Mouse (Mus musculus) limb, embryonic 14.5 days (tissue): ENCODE results near the gene Ints5. TPM values are rescaled to one million over a fixed set of nuclear protein-coding genes. Genes with fewer than 3 reads are reported as not detected.

Experiments used
- ATAC-seq: fragments of 200-750 bp; cut with Nextera tagmentation; 2 replicates; pipeline ENCODE4 v1.8.0; 2017; ENCODE audit warnings: low read depth, moderate number of reproducible peaks, moderate TSS enrichment; ENCODE audit not compliant: low FRiP score
- DNase-seq: peaks from one replicate; pipeline ENCODE4 v3.0.0-alpha.2; 2015; ENCODE audit warnings: low spot score
- H3K27ac ChIP-seq: fragments of 300-500 bp; sonication (generic); replicated peaks from 2 replicates; pipeline ENCODE4 v1.5.1; 2014; ENCODE audit warnings: low read depth, mild to moderate bottlenecking, low read length, moderate library complexity, mixed read lengths
- H3K27me3 ChIP-seq: fragments of 300-500 bp; sonication (generic); 2 replicates; pipeline ENCODE4 v1.6.1; 2014; ENCODE audit warnings: low read length, mixed read lengths; ENCODE audit not compliant: control insufficient read depth, insufficient read depth
- H3K36me3 ChIP-seq: fragments of 300-500 bp; sonication (generic); 2 replicates; pipeline ENCODE4 v1.6.1; 2014; ENCODE audit warnings: mild to moderate bottlenecking, low read length, moderate library complexity, mixed read lengths; ENCODE audit not compliant: control insufficient read depth, insufficient read depth
- H3K4me1 ChIP-seq: fragments of 300-500 bp; sonication (generic); 2 replicates; pipeline ENCODE4 v1.6.1; 2014; ENCODE audit warnings: antibody characterized with exemption, low read length, mixed read lengths; ENCODE audit not compliant: control insufficient read depth, insufficient read depth
- H3K4me2 ChIP-seq: fragments of 300-500 bp; sonication (generic); replicated peaks from 2 replicates; pipeline ENCODE4 v1.6.1; 2014; ENCODE audit warnings: low read depth, mild to moderate bottlenecking, low read length, moderate library complexity; ENCODE audit not compliant: severe bottlenecking
- H3K4me3 ChIP-seq: fragments of 300-500 bp; sonication (generic); replicated peaks from 2 replicates; pipeline ENCODE4 v1.5.1; 2014; ENCODE audit warnings: low read length
- H3K9ac ChIP-seq: fragments of 300-500 bp; sonication (generic); 2 replicates; pipeline ENCODE4 v1.6.1; 2014; ENCODE audit warnings: mild to moderate bottlenecking, low read depth, low read length, moderate library complexity; ENCODE audit not compliant: severe bottlenecking
- H3K9me3 ChIP-seq: fragments of 300-500 bp; sonication (generic); 2 replicates; pipeline ENCODE4 v1.6.1; 2016; ENCODE audit warnings: low read length; ENCODE audit not compliant: control insufficient read depth
- POLR2A ChIP-seq: fragments of 200-500 bp; IDR thresholded peaks from 2 replicates; pipeline ENCODE4 v1.8.0; 2012; ENCODE audit warnings: inconsistent platforms, mild to moderate bottlenecking, moderate library complexity, borderline replicate concordance; ENCODE audit not compliant: insufficient read depth, insufficient read length; ENCODE audit errors: extremely low read depth
- WGBS: fragments of 180-500 bp; shearing (Covaris S2); extraction: QIAGEN DNeasy Blood & Tissue Kit; methylation state at CpG from one replicate; pipeline ENCODE4 v1.1.7; 2014; 5-methylcytosine and 5-hydroxymethylcytosine counted together
- polyA plus RNA-seq, 2 experiments: library from polyadenylated mRNA; depleted of rRNA in 1 of 2; stranded (reverse) in 1 of 2; unstranded in 1 of 2; fragments of >200 nt; fragmentation: Nextera tagmentation in 1 of 2; extraction: Ambion mirVana in 1 of 2; gene quantifications; 2 replicates each; pipeline versions ENCODE4 v1.2.1 to v1.2.3; 2012 to 2014

Gene Ints5
- polyA plus RNA-seq, 2 experiments, result 33.4 to 34.5 TPM

GRCm38 (mm10) chr19:8870838-8871237, 22.0 kb upstream of the Ints5 start:
- peak; percentile 38; the same call in 1 of the 2 replicates for ATAC-seq
- peaks cover 25% of the 10 kb centered on the region for H3K36me3 ChIP-seq
- WGBS, result 64% methylated on average over 9 of the region's 9 CpGs
- H3K4me2 ChIP-seq, result peak overlapping the region; percentile 88
- H3K4me3 ChIP-seq, result peak overlapping the region; percentile 91
- no peaks in the 10 kb centered on the region for H3K27me3 ChIP-seq
- no peaks in the 10 kb centered on the region for H3K9me3 ChIP-seq
- peak overlapping the region; percentile 93 for H3K9ac ChIP-seq
- no peak for DNase-seq
- peak overlapping the region; percentile 40 for H3K27ac ChIP-seq
- TF ChIP-seq POLR2A, result no peak
- H3K4me1 ChIP-seq, result peaks cover 4% of the 10 kb centered on the region; the same call in 1 of the 2 replicates

DNA sequence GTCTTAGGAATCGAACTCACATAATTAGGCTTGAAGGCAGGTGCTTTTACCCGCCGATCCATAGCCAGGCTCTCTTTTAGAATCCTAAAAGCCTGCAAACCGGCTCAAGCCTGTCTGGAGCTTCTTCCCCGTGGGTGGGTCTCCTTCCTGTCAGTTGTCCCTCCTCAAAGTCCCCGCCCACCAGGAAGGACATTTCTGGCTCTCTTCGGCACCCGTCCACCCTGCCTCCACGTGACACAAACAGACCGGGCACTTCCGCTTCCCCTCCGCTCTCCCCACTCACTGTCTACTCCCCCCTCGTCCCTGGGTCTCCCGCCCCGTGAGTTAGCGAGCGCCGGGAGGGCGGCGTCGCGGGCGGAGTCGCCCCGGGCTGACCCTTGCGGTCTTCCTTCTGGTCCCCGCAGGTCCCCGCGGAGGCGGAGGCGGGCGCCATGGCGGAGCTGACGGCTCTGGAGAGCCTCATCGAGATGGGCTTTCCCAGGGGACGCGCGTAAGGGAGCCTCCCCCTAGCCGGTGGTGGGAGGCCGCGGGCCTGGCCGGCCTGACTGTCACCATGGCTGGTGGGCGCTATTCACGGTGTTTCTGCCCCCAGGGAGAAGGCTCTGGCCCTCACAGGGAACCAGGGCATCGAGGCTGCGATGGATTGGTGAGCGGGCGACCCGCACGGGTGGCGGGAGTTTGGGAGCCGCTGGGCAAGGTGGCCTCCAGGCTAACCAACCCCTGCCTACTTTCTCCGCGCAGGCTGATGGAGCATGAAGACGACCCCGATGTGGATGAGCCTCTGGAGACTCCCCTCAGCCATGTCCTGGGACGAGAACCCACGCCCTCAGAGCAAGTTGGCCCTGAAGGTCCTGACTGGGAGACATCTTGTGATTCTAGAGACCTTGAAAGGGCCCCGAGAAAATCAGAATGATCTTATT, 21.3 kb upstream of the Ints5 start, which contains the start of gene Ubxn1:
TSS of gene Ubxn1 (plus strand) at position 230 of the 920 bp plus-strand sequence.
- Histone ChIP-seq H3K27me3 (no peaks in the 10 kb centered on the region), H3K36me3 (peaks cover 32% of the 10 kb centered on the region), H3K9ac (peak within 1 kb of the TSS; percentile 93), H3K4me1 (peaks cover 4% of the 10 kb centered on the region; the same call in 1 of the 2 replicates), H3K27ac (peak within 1 kb of the TSS; percentile 63), H3K9me3 (no peaks in the 10 kb centered on the region), H3K4me2 (peak within 1 kb of the TSS; percentile 88), H3K4me3 (peak within 1 kb of the TSS; percentile 91)
- DNase-seq (peak; percentile 96), ATAC-seq (peak; percentile 97)
- WGBS, result 3% methylated on average over 52 of the region's 59 CpGs
- peak; percentile 60; the same call in 1 of the 2 replicates for TF ChIP-seq POLR2A

- WGBS, result 79% methylated on average over 10 of the region's 10 CpGs
- H3K4me3 ChIP-seq, result peak overlapping the region; percentile 91
- H3K27ac ChIP-seq, result no peak overlapping the region
- peak overlapping the region; percentile 88 for H3K4me2 ChIP-seq
- H3K27me3 ChIP-seq, result no peaks in the 10 kb centered on the region
- H3K36me3 ChIP-seq, result peaks cover 36% of the 10 kb centered on the region
- peaks cover 4% of the 10 kb centered on the region; the same call in 1 of the 2 replicates for H3K4me1 ChIP-seq
- H3K9me3 ChIP-seq, result no peaks in the 10 kb centered on the region
- peak overlapping the region; percentile 93 for H3K9ac ChIP-seq
- no peak for ATAC-seq
- no peak for TF ChIP-seq POLR2A
- no peak for DNase-seq
Observed at GRCm38 (mm10) chr19:8872266-8872840, 20.5 kb upstream of the Ints5 start.

- Histone ChIP-seq H3K9ac (no peak overlapping the region), H3K27me3 (no peaks in the 10 kb centered on the region), H3K4me1 (peaks cover 8% of the 10 kb centered on the region; the same call in 1 of the 2 replicates), H3K4me2 (no peak overlapping the region), H3K9me3 (no peaks in the 10 kb centered on the region), H3K4me3 (no peak overlapping the region), H3K36me3 (peaks cover 41% of the 10 kb centered on the region), H3K27ac (no peak overlapping the region)
- 94% methylated on average over 7 of the region's 7 CpGs for WGBS
- DNase-seq, result no peak
- TF ChIP-seq POLR2A, result no peak
- no peak for ATAC-seq
Observed at GRCm38 (mm10) chr19:8875031-8875430, 17.8 kb upstream of the Ints5 start.

DNA sequence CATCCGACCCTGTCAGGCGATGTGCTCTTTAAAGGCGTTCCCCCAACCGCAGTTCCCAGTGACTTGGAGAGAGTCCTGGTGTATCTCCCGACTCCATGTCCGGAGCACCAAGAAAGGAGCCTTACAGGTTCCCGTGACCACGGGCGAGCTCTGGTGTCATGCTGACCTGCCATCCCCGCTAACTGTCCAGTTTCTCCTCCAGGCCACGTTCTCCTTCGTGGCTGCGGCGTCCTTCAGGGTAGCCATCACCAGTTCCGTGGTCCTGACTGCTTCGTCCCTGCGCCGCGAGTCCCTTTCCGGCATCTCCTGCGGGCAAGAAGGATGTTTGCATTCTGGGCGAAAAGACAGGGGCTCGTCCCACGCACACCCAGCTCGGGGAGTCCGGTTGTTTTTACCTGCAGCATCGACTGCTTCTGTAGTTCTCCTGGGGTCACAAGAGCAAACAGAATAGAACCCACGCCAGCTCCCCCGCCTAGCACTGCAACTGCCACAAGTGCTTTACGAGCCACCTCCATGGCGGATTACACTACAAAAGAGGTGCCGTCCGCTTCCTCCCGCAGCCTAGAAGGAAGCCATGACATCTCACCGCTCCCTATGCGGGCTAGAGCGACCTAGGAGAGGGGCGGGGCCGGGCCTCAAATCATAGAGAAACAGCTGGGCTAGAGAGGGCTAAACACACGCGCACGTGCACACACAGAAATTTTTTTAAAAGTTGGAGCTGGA, 12.3 kb upstream of the Ints5 start, which contains the start of gene Uqcc3:
TSS of gene Uqcc3 (minus strand) at position 613 of the 723 bp plus-strand sequence.
- Histone ChIP-seq H3K4me1 (peaks cover 5% of the 10 kb centered on the region; the same call in 1 of the 2 replicates), H3K9me3 (no peaks in the 10 kb centered on the region), H3K27ac (peak within 1 kb of the TSS; percentile 75), H3K27me3 (no peaks in the 10 kb centered on the region), H3K9ac (peak within 1 kb of the TSS; percentile 83), H3K36me3 (peaks cover 20% of the 10 kb centered on the region), H3K4me2 (peak within 1 kb of the TSS; percentile 80), H3K4me3 (peak within 1 kb of the TSS; percentile 71)
- WGBS, result 2% methylated on average over 42 of the region's 42 CpGs
- ATAC-seq (peak; percentile 95), DNase-seq (peak; percentile 91)
- peak; percentile 86; the same call in 1 of the 2 replicates for TF ChIP-seq POLR2A
